Mouse (Mus musculus) testis, adult 2 months (tissue): ENCODE results near the gene Tspan17.

Experiments
- CTCF ChIP-seq: fragments of 200-500 bp; IDR thresholded peaks from 2 replicates; pipeline ENCODE4 v1.5.1; 2012; ENCODE audit warnings: low read depth, mild to moderate bottlenecking, inconsistent platforms, low read length, moderate library complexity; ENCODE audit not compliant: control insufficient read depth, insufficient read depth, insufficient replicate concordance
- POLR2A ChIP-seq: fragments of 200-500 bp; IDR thresholded peaks from 2 replicates; pipeline ENCODE4 v1.6.1; 2012; ENCODE audit warnings: low read depth, mild to moderate bottlenecking, inconsistent platforms, low read length, moderate library complexity; ENCODE audit not compliant: control insufficient read depth

DNA sequence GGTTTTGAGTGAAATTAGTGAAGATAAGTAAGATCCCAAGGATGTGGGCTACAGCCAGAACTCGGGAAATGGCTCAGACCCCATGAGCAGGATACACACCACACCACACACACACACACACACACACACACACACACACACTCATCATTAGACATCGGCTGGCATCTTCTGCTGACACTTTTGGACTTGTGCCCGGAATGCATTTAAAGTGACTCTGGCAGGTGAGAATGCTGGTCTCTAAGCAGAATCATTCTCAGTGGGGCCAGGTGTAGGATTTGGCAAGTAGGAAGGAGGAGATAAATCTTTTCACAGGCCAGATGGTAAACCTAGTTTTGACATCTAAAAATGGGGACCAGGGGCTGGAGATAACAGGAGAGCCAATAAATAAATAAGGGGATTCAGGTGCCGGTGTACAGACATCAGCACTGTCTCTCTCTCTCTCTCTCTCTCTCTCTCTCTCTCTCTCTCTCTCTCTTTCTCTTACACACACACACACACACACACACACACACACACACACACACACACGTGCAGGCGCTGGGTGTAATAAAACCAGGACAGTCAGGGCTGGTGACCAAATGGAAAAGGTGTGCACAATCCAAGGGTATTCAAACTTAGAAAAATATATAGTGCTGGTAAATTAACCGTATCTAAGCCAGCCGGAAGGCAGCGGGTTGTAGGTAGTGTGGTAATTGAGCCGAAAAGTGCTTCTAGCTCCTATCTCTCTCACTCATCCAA, 31.9 kb upstream of the Tspan17 start:
- no peak for TF ChIP-seq CTCF
- TF ChIP-seq POLR2A: no peak
